ENCODE assay signal across 14 mouse cellular contexts in genomic region chr19:55924800-55925199, GRCm38 (mm10).
"Had no signal": no experiment of that assay in that cellular context is flagged by ENCODE, and none has a peak within 500 bp of the region (broad histone marks: within the 10 kb centered on the region; RNA-seq: fewer than 3 reads in every experiment).

No protein-coding gene starts in this region.

- H3K9ac ChIP-seq: intestine, embryonic 15.5 days; neural tube, embryonic 12.5 days had no signal

- DNase-seq: kidney, adult 18-20 months; lung, adult 2 months; lung, postnatal 36 days; right cerebral cortex, postnatal 4 days; spleen, adult 18-20 months; thymus, adult 18-20 months; thymus, postnatal 25 days had no signal

- H3K9me3 ChIP-seq: intestine, embryonic 15.5 days; limb, embryonic 10.5 days; midbrain, embryonic 10.5 days; neural tube, embryonic 12.5 days had no signal

- ATAC-seq: intestine, embryonic 15.5 days; lung, postnatal 0 days had no signal

- H3K4me3 ChIP-seq: intestine, embryonic 15.5 days; layer of hippocampus, adult 2 months; limb, embryonic 10.5 days; midbrain, embryonic 10.5 days; myocyte; neural tube, embryonic 12.5 days had no signal

- H3K4me2 ChIP-seq: intestine, embryonic 15.5 days; neural tube, embryonic 12.5 days had no signal

- H3K27me3 ChIP-seq: intestine, embryonic 15.5 days; neural tube, embryonic 12.5 days had no signal

- H3K4me1 ChIP-seq: intestine, embryonic 15.5 days had no signal

- H3K27ac ChIP-seq: intestine, embryonic 15.5 days; layer of hippocampus, adult 2 months; neural tube, embryonic 12.5 days had no signal
